8 mouse cellular contexts compared by ENCODE assay signal in the genomic region with DNA sequence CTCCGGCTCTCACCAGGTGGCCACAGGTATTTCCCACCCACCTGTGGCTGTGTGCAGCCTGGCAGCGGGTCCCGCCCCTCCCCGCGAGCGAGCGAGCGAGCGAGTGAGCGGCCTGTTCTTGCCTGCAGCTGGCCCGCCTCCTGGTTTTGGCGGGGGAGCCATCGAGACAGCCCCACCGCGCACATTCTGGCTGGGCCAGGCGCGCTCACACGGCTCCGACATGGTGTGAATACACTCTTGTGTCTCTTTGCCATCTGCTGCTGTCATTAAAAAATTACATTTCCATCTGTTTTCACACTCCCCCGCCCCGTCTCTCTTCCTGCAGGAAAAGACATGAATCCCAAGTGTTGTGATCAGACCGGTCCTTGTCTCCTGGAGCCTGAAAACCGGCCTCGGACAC. TPM values are rescaled to one million over a fixed set of nuclear protein-coding genes. Genes with fewer than 3 reads are reported as not detected.
DNase-seq lines count a peak whose midpoint lies in the region; ATAC-seq lines count a peak whose summit lies in the region.

No protein-coding gene starts in this region.

- peak overlapping the region; percentile 29 for H3K4me2 ChIP-seq in neural tube, embryonic 15.5 days

- ATAC-seq in neural tube, embryonic 15.5 days (ENCODE audit: low FRiP score), result peak; percentile 79

- H3K27me3 ChIP-seq in heart, embryonic 10.5 days (ENCODE audit: insufficient read depth, poor library complexity, severe bottlenecking), result peaks cover 25% of the 10 kb centered on the region
- H3K27me3 ChIP-seq in neural tube, embryonic 15.5 days (replicated peaks), result no peaks in the 10 kb centered on the region

- 22% methylated on average over 24 of the region's 24 CpGs for WGBS in heart, embryonic 10.5 days
- 17% methylated on average over 24 of the region's 24 CpGs for WGBS in neural tube, embryonic 15.5 days

- H3K9ac ChIP-seq in neural tube, embryonic 15.5 days (replicated peaks), result no peak overlapping the region

- peaks cover 18% of the 10 kb centered on the region for H3K4me1 ChIP-seq in heart, embryonic 10.5 days
- peaks cover 19% of the 10 kb centered on the region for H3K4me1 ChIP-seq in neural tube, embryonic 15.5 days

- H3K9me3 ChIP-seq in heart, embryonic 10.5 days, result no peaks in the 10 kb centered on the region
- H3K9me3 ChIP-seq in neural tube, embryonic 15.5 days (replicated peaks), result no peaks in the 10 kb centered on the region

- DNase-seq in kidney, postnatal 10 days, result peak; percentile 51
- no peak for DNase-seq in kidney, postnatal 14 days
- peak; percentile 82 for DNase-seq in cerebellum, adult 9-11 months
- no peak for DNase-seq in heart, embryonic 10.5 days (ENCODE audit: low spot score)
- DNase-seq in layer of hippocampus, postnatal 14 days (ENCODE audit: low spot score in 2 of 2), result peak; percentile 77 to 92
- no peak for DNase-seq in spleen, postnatal 10 days (ENCODE audit: low spot score in 2 of 2)
- DNase-seq in ovary, postnatal 10 days (ENCODE audit: low spot score), result no peak

- peak overlapping the region; percentile 39; the same call in 1 of the 2 replicates for H3K4me3 ChIP-seq in heart, embryonic 10.5 days
- no peak overlapping the region for H3K4me3 ChIP-seq in neural tube, embryonic 15.5 days (replicated peaks)

- H3K36me3 ChIP-seq in heart, embryonic 10.5 days, result no peaks in the 10 kb centered on the region
- H3K36me3 ChIP-seq in neural tube, embryonic 15.5 days, result no peaks in the 10 kb centered on the region

- H3K27ac ChIP-seq in heart, embryonic 10.5 days, result 0 out of 2 replicates have a peak overlapping the region, but pooled peaks have one; percentile 53
- no peak overlapping the region; the same call in 1 of the 2 replicates for H3K27ac ChIP-seq in neural tube, embryonic 15.5 days (replicated peaks)

RNA-seq across cellular contexts. Expression of gene Gins2, which starts 9.5 kb away (rescaled TPM):
- polyA plus RNA-seq in heart, embryonic 10.5 days (2016; fragmentation: Nextera tagmentation; extraction: Ambion mirVana), result 106 and 125 TPM in 2 replicates
- total RNA-seq in layer of hippocampus, postnatal 14 days (2021), result 1 to 10 TPM; 2.0 to 3.4 TPM
- 15.9 and 38.9 TPM in 2 replicates for polyA plus RNA-seq in neural tube, embryonic 15.5 days (2015; fragmentation: Nextera tagmentation; extraction: Ambion mirVana)

RNA-seq across cellular contexts. Expression of gene 1190005I06Rik, which starts 48.9 kb away (rescaled TPM):
- 4.6 and 7.7 TPM in 2 replicates for polyA plus RNA-seq in heart, embryonic 10.5 days (2016; fragmentation: Nextera tagmentation; extraction: Ambion mirVana)
- 10 to 100 TPM in 1 of 2 experiments, 1 to 10 TPM in 1; 9.5 to 10.6 TPM for total RNA-seq in layer of hippocampus, postnatal 14 days (2021)
- 12.8 and 13.5 TPM in 2 replicates for polyA plus RNA-seq in neural tube, embryonic 15.5 days (2015; fragmentation: Nextera tagmentation; extraction: Ambion mirVana)

Comparison
In these comparisons a context has a peak if more than half of its experiments do, and no peak if none do; other contexts are left out.
1. DNase-seq: peak in kidney, postnatal 10 days (single experiment), cerebellum, adult 9-11 months (single experiment) and layer of hippocampus, postnatal 14 days (2 of 2); none in kidney, postnatal 14 days (single experiment), heart, embryonic 10.5 days (single experiment), spleen, postnatal 10 days (0 of 2) and ovary, postnatal 10 days (single experiment).